Mouse (Mus musculus): ENCODE data around the gene Gm18336.
"Not testable (repeated sequence)": the region's sequence is repeated elsewhere in the genome, so short reads cannot be mapped to it uniquely, and the experiment has no call there.

The Gm18336 gene

GRCm38 (mm10) chrX:73398636-73399035 is at the start of gene Gm18336:
Gene Gm18336 (minus strand): TSS chrX:73398736.
- not testable (repeated sequence) for DNase-seq

- DNase-seq, result no peak
These were observed 42.9 kb upstream of the Gm18336 start for GRCm38 (mm10) chrX:73441428-73441827.

GRCm38 (mm10) chrX:73435252-73435651 is 36.7 kb upstream of the Gm18336 start, which contains the start of gene Trex2:
Gene Trex2 (minus strand): TSS chrX:73435344.
- DNase-seq, result peak in 1 of 2 experiments; percentile 23

- peak in 1 of 2 experiments; percentile 23 for DNase-seq
These were observed 34.3 kb upstream of the Gm18336 start for GRCm38 (mm10) chrX:73432850-73433249.

- DNase-seq, result no peak
These were observed 31.5 kb upstream of the Gm18336 start for GRCm38 (mm10) chrX:73430036-73430435.

- DNase-seq, result no peak
These were observed 14.2 kb upstream of the Gm18336 start for GRCm38 (mm10) chrX:73412767-73413166.

GRCm38 (mm10) chrX:73410880-73411517 is 12.5 kb upstream of the Gm18336 start, which contains the start of gene Zfp92:
Gene Zfp92 (plus strand): TSS chrX:73411096.
- no peak for DNase-seq

GRCm38 (mm10) chrX:73401616-73402015 is 3.1 kb upstream of the Gm18336 start:
- no peak for DNase-seq

GRCm38 (mm10) chrX:73400951-73401350 is 2.4 kb upstream of the Gm18336 start:
- no peak for DNase-seq

GRCm38 (mm10) chrX:73396446-73396845 is 2.1 kb downstream of the Gm18336 start:
- DNase-seq, result no peak

- DNase-seq, result no peak
These were observed 7.1 kb downstream of the Gm18336 start for GRCm38 (mm10) chrX:73391481-73391880.

GRCm38 (mm10) chrX:73384924-73385323 is 13.6 kb downstream of the Gm18336 start:
- no peak for DNase-seq

- DNase-seq, result no peak
These were observed 14.1 kb downstream of the Gm18336 start for GRCm38 (mm10) chrX:73384419-73384818.

GRCm38 (mm10) chrX:73363291-73363690 is 35.2 kb downstream of the Gm18336 start:
- DNase-seq, result no peak

GRCm38 (mm10) chrX:73356719-73357118 is 41.8 kb downstream of the Gm18336 start:
- DNase-seq, result no peak

GRCm38 (mm10) chrX:73356163-73356562 is 42.4 kb downstream of the Gm18336 start:
- no peak for DNase-seq
